Mouse (Mus musculus) right cerebral cortex, postnatal 10 days (tissue): ENCODE data around the gene Tent5c.

Source experiments
- DNase-seq, 2 experiments: peaks; one replicate each; pipeline ENCODE4 v3.0.0; 2021; ENCODE audit warnings: low spot score in 2 of 2

Tent5c gene

GRCm38 (mm10) chr3:100489133-100490009 lies at the start of gene Tent5c:
Gene Tent5c (minus strand): TSS chr3:100489324.
- DNase-seq, result peak; percentile 93 to 94

GRCm38 (mm10) chr3:100536686-100537085 lies 47.6 kb upstream of the Tent5c start:
- DNase-seq, result no peak

DNA sequence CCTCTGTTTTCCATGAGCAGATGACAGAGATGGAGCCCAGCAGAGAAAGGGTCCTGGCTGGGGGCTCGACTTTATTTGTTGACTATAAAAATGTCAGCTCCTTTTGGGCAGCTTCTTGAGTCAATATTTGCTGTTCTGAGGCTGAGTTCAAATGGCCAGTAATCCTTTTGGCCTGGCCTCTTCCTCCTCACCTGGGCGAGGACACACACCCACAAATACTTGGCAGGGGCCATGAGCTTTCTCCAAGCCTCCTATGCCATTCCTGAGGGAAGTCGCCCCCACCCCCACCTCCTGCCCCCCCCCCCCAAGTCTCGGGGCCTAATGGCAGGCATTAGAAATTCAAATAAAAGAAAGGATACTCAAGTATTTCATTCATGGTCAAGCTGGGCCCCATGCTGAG lies 46.8 kb upstream of the Tent5c start:
- DNase-seq, result no peak

- DNase-seq, result no peak
Measured at GRCm38 (mm10) chr3:100535298-100535697, 46.2 kb upstream of the Tent5c start.

DNA sequence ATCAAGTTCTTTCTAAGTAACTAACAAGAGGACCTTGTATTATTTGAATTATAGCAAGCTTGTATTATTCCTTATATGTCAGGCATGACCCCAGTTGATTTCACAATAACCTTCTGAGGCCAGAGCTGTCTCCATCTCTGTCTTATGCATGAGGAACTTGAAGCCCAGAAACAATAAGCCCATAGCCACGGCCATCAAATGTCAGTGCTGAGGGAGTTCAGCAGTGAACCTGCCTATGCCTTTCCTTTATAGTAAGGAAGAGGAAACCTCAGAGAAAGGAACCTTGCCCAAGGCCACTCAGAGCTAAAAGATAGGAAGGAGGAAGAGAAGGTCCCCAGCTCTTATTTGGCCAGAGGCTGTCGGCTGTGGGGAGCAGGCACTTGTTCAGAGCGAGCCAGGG lies 45.3 kb upstream of the Tent5c start:
- DNase-seq, result no peak

DNA sequence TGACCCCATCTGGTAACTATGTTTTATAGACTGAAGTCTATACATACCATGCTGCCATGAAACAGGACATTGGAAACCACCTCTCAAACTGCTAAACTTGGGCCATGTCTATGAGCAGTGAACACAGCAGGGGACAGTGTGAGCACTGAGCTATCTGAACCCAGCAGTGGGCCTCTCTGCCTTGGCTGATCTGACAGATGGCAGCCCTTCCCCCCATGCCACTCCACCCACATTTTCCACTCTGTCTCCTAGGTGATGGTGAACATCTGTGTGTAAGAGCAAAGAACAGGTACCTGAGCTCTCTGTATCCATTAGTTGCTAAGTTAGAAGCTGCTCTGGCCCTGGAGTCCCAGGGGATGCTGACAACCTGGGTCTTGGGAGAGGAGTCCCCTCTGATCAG lies 44.3 kb upstream of the Tent5c start:
- peak; percentile 29 to 31 for DNase-seq

DNA sequence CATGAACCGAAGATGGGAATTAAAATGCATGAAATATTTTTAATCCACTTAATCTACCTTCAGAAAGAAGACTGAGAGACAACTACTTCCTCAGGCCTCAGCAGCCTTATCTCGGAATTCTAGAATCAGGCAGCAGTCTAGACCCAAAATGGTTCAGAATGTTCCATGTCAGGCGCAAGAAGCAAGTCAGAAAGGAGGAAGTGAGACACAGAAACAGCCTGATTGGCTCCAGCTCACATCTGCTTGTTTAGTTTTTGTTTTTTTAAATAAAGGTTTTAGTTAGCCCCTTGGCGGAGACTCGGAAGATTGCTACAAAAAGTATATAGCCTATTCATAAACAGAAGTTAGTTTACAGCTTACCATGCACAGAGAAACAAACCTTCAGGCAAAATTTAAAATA lies 41.8 kb upstream of the Tent5c start:
- no peak for DNase-seq

DNA sequence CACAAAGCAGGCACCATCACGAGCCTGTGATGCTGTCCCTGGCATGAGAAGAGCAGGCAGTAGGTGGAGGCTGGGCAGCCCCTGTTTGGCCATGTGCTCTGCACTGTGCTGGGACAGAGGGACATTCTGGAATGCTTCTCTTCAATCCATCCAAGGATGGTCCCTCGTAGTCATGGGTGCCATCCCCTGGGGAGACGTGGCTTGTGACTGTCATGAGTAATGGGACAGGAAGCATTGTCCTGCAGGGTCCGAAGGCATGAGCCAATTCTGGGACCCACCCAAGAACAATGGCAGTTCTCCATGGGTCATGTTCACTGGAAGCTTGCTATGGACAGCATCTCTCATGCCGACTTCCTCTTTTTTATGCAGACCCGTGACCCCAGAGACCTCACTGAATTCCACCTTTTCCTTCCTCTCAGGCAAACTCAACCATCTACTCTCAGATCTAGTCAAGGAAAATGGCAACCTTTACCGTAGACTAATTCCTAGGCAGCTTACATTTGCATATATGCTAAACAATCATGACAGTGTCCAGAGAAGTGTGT lies 41.2 kb upstream of the Tent5c start:
- no peak for DNase-seq

DNA sequence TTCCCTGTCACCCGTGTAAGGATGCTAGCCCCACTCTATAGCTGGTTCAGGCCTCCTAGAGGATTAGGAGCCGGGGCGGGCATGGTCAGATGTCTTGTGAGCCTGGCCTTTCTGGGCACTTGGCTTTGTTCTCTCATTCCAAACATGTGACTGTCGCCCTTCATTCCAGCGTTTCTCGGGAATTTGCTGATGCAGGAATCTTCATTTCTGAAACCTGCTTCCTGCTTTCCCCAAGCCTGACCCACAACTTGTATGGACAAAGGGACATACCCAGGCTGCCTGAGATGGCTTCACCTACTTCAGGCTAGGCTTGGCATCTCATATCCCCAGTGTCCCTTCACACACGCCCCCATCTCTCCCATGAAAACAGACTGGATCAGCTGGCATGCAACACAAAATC lies 33.5 kb upstream of the Tent5c start:
- no peak for DNase-seq

- DNase-seq, result no peak
Measured at GRCm38 (mm10) chr3:100521626-100522025, 32.5 kb upstream of the Tent5c start.

- DNase-seq, result no peak
Measured at GRCm38 (mm10) chr3:100515754-100516141, 26.6 kb upstream of the Tent5c start.

DNA sequence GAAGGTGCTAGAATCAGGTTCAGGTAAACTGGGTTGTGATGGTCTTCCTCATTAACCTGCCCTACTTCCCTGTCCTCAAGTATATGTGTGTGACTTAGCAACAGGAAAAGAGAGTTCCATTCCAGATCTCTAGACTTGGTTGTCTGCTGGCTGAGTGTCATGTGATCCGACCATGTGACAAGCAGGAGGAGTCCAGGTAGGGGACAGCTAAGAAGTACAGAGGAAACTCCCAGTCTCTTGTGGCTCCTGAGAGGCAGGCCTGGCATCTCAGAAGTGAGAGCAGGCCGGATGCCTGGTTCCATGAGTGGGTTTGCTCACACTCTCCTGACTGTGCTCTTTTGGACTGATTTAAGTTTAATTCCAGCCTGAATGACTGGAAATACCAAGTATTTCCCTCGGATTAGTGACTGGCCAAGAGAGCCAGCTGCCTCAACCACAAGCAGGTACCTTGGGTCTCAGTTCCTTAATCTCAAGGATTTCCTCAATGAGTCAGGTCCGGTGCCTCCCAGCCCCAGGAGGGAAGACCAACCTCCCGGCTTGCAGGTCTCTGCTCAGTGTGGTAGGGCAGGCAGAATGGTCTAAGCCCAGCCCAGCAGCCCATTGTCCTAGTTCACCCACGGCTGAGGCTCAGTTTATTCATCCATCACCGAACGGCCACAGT lies 26.1 kb upstream of the Tent5c start:
- DNase-seq, result no peak

DNA sequence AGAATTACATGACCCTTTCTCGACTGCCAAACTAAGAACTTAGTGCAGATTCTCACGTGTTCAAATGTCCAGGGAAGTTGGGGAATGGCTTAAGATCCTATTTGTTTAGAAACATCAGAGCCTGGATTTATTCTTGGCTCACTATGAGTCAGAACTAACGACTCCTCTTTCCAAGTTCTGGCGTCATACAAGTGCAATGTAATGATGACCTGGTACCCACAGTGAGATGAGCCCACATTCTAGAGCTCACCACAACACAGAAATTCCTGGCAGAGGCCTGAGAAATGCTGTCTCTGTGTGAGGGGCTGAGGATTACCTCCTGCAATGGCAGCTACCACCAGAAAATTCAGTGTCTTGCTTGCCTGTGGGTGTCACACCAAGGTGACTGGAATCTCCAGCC lies 18.1 kb upstream of the Tent5c start:
- no peak for DNase-seq

GRCm38 (mm10) chr3:100506715-100507114 lies 17.6 kb upstream of the Tent5c start:
- DNase-seq, result no peak

GRCm38 (mm10) chr3:100503882-100504281 lies 14.8 kb upstream of the Tent5c start:
- no peak for DNase-seq

DNA sequence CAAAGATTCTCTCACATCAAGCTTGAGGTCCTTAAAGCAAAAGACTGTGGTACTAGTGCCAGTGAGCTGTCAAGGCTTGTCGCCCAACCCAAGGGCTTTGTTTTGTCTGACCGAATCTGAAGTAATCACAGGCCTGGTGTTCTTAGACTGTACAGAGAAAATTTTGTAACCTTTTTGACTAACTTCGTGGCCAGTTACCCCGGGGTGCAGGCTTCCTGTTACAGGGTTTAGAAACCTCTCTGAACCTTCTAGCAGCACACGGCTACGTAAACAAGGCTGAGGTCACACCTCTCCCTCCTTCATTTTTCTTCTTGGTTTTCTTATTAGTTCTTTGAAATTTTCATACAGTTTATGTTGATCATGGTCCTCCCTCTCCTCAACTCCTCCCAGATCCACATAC lies 13.4 kb upstream of the Tent5c start:
- no peak for DNase-seq

GRCm38 (mm10) chr3:100501899-100502298 lies 12.8 kb upstream of the Tent5c start:
- DNase-seq, result no peak

- no peak for DNase-seq
Measured at GRCm38 (mm10) chr3:100496081-100496480, 7.0 kb upstream of the Tent5c start.

GRCm38 (mm10) chr3:100495456-100495855 lies 6.3 kb upstream of the Tent5c start:
- DNase-seq, result no peak

DNA sequence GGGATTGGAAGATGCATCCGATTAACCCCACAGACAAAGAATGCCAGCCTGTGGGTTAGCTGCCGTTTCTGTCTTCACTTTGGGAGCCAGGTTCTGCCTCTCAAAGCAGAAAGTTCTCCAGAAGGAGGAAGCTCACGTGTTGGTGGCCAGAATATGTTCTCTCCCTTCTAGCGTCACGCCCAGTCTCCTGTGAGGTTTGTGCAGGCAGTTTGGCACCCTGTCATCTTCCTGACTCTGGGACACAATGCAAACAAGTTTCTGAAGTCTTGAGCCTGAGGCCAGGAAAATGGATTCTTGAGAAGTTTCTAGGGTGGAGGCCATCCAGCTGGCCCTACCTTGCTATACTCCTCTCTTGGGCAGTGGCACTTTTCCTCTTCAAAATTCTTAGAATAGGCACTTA lies 5.8 kb upstream of the Tent5c start:
- DNase-seq, result no peak

DNA sequence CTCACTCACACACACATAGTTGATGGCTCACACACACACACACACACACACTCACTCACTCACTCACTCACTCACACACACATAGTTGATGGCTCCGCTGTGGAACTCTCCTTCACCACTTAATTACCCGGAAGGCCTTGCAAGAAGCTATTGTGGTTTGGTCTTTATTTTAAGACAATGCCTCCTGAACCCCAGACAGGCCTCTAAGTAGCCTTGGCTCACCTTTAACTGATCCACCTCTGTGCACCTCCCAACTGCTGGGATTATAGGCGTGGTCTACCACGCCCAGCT lies 831 bp upstream of the Tent5c start:
- DNase-seq, result no peak

DNA sequence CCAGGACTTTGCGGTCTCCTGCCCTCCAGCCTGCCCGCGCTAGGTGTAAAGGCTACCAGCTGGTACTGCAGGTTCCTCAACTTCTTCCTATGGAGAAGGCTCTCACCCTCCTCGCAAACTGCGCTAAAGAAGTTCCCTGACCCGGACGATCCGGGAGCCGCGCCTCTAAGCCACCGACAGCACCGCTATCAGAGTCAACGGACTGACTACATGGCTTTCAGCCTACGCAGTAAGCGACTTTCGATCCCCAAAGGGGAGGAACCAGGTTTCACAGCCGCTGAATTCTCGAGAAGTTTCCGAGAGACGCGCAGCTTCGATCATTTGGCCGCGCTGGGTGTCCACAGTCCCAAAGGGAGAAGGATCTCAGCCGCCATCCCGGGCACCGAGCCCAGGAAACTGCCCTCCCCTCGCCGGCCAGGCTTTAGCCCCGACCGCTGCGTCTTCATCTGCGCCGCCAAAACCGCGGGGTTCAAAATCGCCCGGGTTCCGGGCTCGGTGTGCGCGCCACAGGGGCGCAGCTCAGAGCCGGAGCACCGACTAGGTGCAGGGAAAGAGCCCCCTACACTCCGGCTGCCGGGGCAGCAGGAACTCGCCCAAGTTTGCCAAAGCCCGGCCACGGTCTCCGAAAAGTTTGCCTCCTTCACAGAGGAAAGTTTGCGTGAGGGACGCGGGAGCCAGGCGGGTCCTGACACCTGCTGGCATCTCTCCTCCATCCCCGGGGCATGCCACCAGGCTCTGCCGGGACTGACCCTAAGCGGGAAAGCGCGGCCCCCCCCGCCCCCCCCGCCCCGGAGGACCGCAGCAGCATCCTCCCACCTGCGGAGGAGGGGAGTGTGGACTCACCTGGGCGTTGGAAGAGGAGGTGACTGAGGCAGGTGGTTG lies 632 bp downstream of the Tent5c start:
- peak; percentile 41 to 60 for DNase-seq
